Mouse (Mus musculus) heart, adult 2 months (tissue): Measurements from ENCODE around the gene Tmem242. TPM values are rescaled to one million over a fixed set of nuclear protein-coding genes. Genes with fewer than 3 reads are reported as not detected.

ENCODE experiments used
- DNase-seq, 2 experiments: peaks; one replicate each; pipeline ENCODE4 v3.0.0; 2021
- H3K27ac ChIP-seq: fragments of 200-600 bp; 2 replicates; pipeline ENCODE4 v1.8.1; 2022
- H3K27me3 ChIP-seq: fragments of 200-500 bp; 2 replicates; pipeline ENCODE4 v1.6.1; 2012; ENCODE audit warnings: mild to moderate bottlenecking, low read length, inconsistent platforms, mixed read lengths; ENCODE audit not compliant: control insufficient read depth, insufficient read depth
- H3K36me3 ChIP-seq: fragments of 200-500 bp; 2 replicates; pipeline ENCODE4 v1.6.1; 2012; ENCODE audit warnings: low read length, inconsistent platforms; ENCODE audit not compliant: control insufficient read depth, insufficient read depth
- H3K4me1 ChIP-seq: fragments of 200-500 bp; 2 replicates; pipeline ENCODE4 v1.6.1; 2011; ENCODE audit warnings: low read length; ENCODE audit not compliant: control insufficient read depth, insufficient read depth
- H3K4me3 ChIP-seq: fragments of 200-600 bp; 2 replicates; pipeline ENCODE4 v1.8.1; 2022
- H3K79me2 ChIP-seq: fragments of 200-500 bp; replicated peaks from 2 replicates; pipeline ENCODE4 v1.6.1; 2012; ENCODE audit warnings: mild to moderate bottlenecking, inconsistent platforms, low read length, moderate library complexity, mixed read lengths; ENCODE audit not compliant: control insufficient read depth, insufficient read depth
- H3K9ac ChIP-seq: fragments of 200-500 bp; 2 replicates; pipeline ENCODE4 v1.6.1; 2012; ENCODE audit warnings: low read depth, mild to moderate bottlenecking, control low read depth, inconsistent platforms, low read length, mixed read lengths
- CTCF ChIP-seq: fragments of 200-600 bp; IDR thresholded peaks from 2 replicates; pipeline ENCODE4 v1.8.1; 2022; ENCODE audit warnings: antibody characterized with exemption, mild to moderate bottlenecking, moderate library complexity
- EP300 ChIP-seq: fragments of 200-500 bp; IDR thresholded peaks from 2 replicates; pipeline ENCODE4 v1.6.1; 2011; ENCODE audit warnings: low read depth, low read length, control low read depth; ENCODE audit not compliant: insufficient read depth
- POLR2A ChIP-seq: fragments of 200-500 bp; IDR thresholded peaks from 2 replicates; pipeline ENCODE4 v1.6.1; 2011; ENCODE audit warnings: mild to moderate bottlenecking, low read depth, low read length, control low read depth; ENCODE audit not compliant: insufficient read depth
- WGBS: fragments of 180-500 bp; shearing (Covaris S2); methylation state at CpG from one replicate; pipeline ENCODE4 v1.1.7; 2018; 5-methylcytosine and 5-hydroxymethylcytosine counted together
- intact Hi-C: fragments of 180-260 bp; cut with DNase I; formaldehyde crosslinking; loops from one replicate; pipeline ENCODE4 v1.15.1; 2025
- polyA plus RNA-seq: library from polyadenylated mRNA; depleted of rRNA; stranded (reverse); fragments of >200 nt; gene quantifications from 2 replicates; pipeline ENCODE4 v1.2.3, GENCODE M21; 2012
- total RNA-seq, 2 experiments: library from RNA; stranded (reverse); gene quantifications; 2 replicates each; pipeline ENCODE4 v1.2.3; 2021

The Tmem242 gene
- total and polyA plus RNA-seq, 3 experiments, result 17.6 to 155 (median 146) TPM

GRCm38 (mm10) chr17:5472268-5472667 is 32.2 kb upstream of the Tmem242 start:
- Histone ChIP-seq H3K36me3 (no peaks in the 10 kb centered on the region), H3K4me1 (no peaks in the 10 kb centered on the region), H3K79me2 (no peaks in the 10 kb centered on the region), H3K27me3 (no peaks in the 10 kb centered on the region), H3K9ac (no peak overlapping the region), H3K27ac (no peak overlapping the region), H3K4me3 (no peak overlapping the region)
- intact Hi-C loops, result no loop called here
- no peak for TF ChIP-seq EP300
- 38% methylated on average over 3 of the region's 3 CpGs for WGBS
- DNase-seq, result no peak

DNA sequence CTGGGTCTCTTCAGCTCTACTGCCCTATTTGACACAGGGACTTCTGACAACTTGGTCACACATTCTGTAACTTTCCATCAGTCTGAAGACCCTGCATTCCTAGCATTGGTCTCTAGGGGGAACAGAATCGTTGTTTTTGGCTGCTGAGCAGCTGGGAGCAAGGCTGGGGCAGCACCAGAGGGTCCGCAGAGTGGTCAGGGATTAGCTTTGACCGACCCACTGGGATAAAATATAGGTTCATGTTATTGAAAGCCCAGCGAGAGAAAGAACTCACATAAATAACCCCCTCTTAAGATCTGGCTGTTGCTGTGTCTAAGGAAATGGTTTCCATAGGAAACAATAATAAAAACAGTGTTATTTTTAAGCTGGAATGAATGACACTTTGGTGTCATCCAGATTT is 27.1 kb upstream of the Tmem242 start:
- no peaks in the 10 kb centered on the region for H3K36me3 ChIP-seq
- no peaks in the 10 kb centered on the region for H3K79me2 ChIP-seq
- H3K4me3 ChIP-seq, result no peak overlapping the region
- H3K27me3 ChIP-seq, result no peaks in the 10 kb centered on the region
- no peak overlapping the region for H3K9ac ChIP-seq
- WGBS, result 29% methylated on average over 4 of the region's 4 CpGs
- TF ChIP-seq CTCF, result no peak
- no peak for TF ChIP-seq EP300
- TF ChIP-seq POLR2A, result no peak
- H3K4me1 ChIP-seq, result no peaks in the 10 kb centered on the region
- intact Hi-C loops, result no loop called here
- no peak overlapping the region for H3K27ac ChIP-seq
- no peak for DNase-seq

GRCm38 (mm10) chr17:5466736-5467135 is 26.7 kb upstream of the Tmem242 start:
- no peaks in the 10 kb centered on the region for H3K79me2 ChIP-seq
- intact Hi-C loops, result no loop called here
- no peak overlapping the region for H3K4me3 ChIP-seq
- H3K36me3 ChIP-seq, result no peaks in the 10 kb centered on the region
- WGBS, result 62% methylated on average over 8 of the region's 8 CpGs
- H3K4me1 ChIP-seq, result no peaks in the 10 kb centered on the region
- no peaks in the 10 kb centered on the region for H3K27me3 ChIP-seq
- H3K9ac ChIP-seq, result no peak overlapping the region
- no peak for DNase-seq
- TF ChIP-seq EP300 (no peak), CTCF (no peak), POLR2A (no peak)
- no peak overlapping the region; the same call in 1 of the 2 replicates for H3K27ac ChIP-seq

- no peaks in the 10 kb centered on the region for H3K4me1 ChIP-seq
- no peak overlapping the region for H3K27ac ChIP-seq
- no peak overlapping the region for H3K9ac ChIP-seq
- 89% methylated on average over 2 of the region's 2 CpGs for WGBS
- TF ChIP-seq EP300, result no peak
- TF ChIP-seq POLR2A, result no peak
- no peak for TF ChIP-seq CTCF
- intact Hi-C loops, result no loop called here
- H3K36me3 ChIP-seq, result no peaks in the 10 kb centered on the region
- H3K79me2 ChIP-seq, result no peaks in the 10 kb centered on the region
- no peaks in the 10 kb centered on the region for H3K27me3 ChIP-seq
- DNase-seq, result no peak
- no peak overlapping the region for H3K4me3 ChIP-seq
Observed at GRCm38 (mm10) chr17:5463912-5464311, 23.9 kb upstream of the Tmem242 start.

DNA sequence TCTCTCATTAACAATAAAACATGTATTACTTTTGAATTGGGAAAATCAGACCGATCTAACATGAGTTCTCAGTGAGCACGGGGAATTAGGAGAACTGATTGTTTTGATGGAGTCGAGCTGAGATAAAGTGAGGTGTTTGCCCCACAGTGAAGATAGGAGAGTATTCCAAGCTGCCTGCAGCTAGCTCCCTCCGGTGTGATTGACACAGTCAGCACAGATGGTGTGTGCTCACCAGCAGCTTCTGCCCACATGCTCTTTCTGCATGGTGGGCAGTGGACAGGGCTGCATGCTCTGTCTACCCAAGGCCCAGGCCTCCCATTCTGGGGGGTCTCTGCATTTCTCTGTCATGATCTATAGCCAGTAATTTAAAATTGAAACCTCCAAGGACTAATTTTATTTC is 13.6 kb upstream of the Tmem242 start:
- no peak for DNase-seq

DNA sequence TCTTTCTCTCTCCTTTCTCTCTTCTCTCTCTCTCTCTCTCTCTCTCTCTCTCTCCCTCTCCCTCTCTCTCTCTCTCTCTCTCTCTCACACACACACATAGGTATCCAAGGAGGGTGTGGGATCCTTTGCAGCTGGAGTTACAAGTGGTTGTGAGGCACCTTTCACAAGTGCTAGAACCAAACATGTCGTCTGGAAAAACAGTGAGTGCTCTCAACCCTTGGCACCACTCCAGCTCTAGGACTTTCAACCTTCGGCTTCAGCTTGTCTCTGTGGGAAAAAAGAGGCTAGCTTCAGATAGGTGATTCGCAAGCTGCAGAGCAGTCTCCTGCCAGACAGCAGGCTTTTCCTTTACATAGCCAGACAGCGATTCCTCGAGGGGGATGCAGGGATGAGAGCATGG is 3.7 kb upstream of the Tmem242 start:
- no peak for TF ChIP-seq EP300
- no peak for TF ChIP-seq CTCF
- TF ChIP-seq POLR2A, result no peak
- H3K4me1 ChIP-seq, result peaks cover 1% of the 10 kb centered on the region
- H3K79me2 ChIP-seq, result no peaks in the 10 kb centered on the region
- no peak for DNase-seq
- H3K27ac ChIP-seq, result no peak overlapping the region
- peaks cover 5% of the 10 kb centered on the region for H3K36me3 ChIP-seq
- H3K27me3 ChIP-seq, result no peaks in the 10 kb centered on the region
- WGBS, result 21% methylated on average over 5 of the region's 5 CpGs
- no peak overlapping the region for H3K9ac ChIP-seq
- intact Hi-C loops, result loop anchor here (5.0 kb wide), 1 partner anchor 289 kb away; no protein-coding TSS in a partner anchor
- no peak overlapping the region for H3K4me3 ChIP-seq

More for the DNA sequence above, 13.6 kb upstream of the Tmem242 start:
- Histone ChIP-seq H3K9ac (no peak overlapping the region), H3K4me1 (no peaks in the 10 kb centered on the region), H3K36me3 (no peaks in the 10 kb centered on the region), H3K27ac (no peak overlapping the region), H3K27me3 (no peaks in the 10 kb centered on the region), H3K4me3 (no peak overlapping the region), H3K79me2 (no peaks in the 10 kb centered on the region)
- intact Hi-C loops, result no loop called here
- TF ChIP-seq POLR2A (no peak), EP300 (no peak), CTCF (no peak)
- 61% methylated on average over 4 of the region's 4 CpGs for WGBS
